Mouse (Mus musculus): ENCODE data around the gene 1700086D15Rik. TPM values are rescaled to one million over a fixed set of nuclear protein-coding genes. Genes with fewer than 3 reads are reported as not detected.
A peak's percentile ranks its signal among the peaks of the same experiment; 100 is the strongest.

1700086D15Rik gene
- not detected in 2 replicates for total RNA-seq (2014; fragmentation: Nextera tagmentation)
- not detected in 2 replicates for total RNA-seq (2017)

DNA sequence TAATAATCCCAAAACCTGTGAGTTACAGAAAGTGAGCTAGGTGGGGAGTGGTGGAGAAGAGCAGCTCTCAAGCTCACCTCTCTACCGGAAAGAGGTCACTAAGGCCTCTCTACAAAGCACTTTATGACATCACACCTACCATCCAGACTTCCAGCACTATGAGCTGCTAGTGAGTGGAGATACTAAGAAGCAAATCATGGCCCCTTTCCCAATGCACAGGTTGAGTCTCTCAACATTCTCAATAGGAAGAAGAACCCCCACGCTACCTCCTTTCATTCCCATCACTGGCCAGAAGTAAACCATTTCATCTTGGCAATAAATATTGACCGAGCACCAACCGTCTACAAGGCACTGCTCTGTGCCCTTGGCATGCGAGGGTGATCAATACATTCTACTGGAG lies at the start of gene 1700086D15Rik:
Gene 1700086D15Rik, minus strand, starts transcription at position 101 of the 400 bp plus-strand sequence.
- ATAC-seq (replicated peaks; ENCODE audit: low FRiP score, low TSS enrichment, poor library complexity, severe bottlenecking) = no peak

DNA sequence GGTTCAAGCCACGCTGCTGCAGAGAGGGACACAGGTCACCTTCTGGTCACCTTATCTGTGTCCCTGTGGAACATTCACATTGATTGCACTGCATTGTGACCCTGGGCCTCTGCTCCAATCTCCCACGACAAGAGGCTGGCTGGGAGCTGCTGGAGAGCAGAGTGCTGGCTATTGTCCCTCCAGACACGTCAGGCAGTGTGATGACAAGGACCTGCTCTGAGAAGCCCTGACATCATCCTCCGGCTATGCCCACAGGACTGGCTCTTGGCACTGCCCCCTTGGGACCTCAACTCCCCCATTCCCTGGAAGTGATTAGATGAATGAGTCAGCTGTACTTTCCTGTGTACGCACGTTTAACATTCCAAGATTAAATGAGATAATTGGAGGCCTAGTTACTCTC lies 49.8 kb upstream of the 1700086D15Rik start:
- no peak for ATAC-seq (replicated peaks; ENCODE audit: low FRiP score, low TSS enrichment, poor library complexity, severe bottlenecking)

DNA sequence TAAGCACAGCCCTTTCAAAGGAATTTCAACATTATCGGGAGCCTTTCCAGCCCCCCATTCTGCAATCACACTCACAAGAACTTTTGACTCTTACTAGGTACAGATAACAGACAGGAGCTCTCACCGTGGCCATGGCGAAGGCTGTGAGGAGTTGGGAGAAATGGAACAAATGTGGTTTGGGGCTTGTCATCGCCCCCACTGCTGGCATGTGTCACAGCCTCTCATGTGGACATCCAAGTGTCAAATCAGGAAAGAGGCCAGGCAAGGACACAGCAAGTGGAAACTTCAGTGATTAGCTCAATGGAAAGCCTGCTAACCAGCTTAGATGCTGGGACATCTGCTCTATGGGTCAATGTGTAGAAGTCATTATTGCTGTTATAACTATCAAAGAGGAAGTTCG lies 45.6 kb upstream of the 1700086D15Rik start:
- no peak for ATAC-seq (replicated peaks; ENCODE audit: low FRiP score, low TSS enrichment, poor library complexity, severe bottlenecking)

DNA sequence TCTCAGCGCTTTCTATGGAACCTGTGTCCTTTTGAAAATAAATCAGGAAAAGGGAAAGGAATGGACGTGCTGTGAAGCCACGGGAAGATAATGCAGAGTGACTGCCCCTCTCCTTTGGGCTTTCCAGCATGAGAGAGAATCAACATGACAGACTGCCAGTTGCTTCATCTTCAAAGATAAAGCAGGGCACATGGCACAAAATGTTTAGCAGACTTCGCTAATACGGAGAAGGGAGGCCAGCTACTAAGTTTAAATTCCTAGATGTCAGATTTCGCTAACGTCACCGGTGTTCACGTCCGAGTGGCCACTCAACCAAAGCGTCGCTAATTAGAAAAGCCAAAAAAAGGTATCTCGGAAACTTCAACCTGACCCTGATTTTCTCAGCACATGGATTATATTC lies 45.0 kb upstream of the 1700086D15Rik start:
- ATAC-seq (replicated peaks; ENCODE audit: low FRiP score, low TSS enrichment, poor library complexity, severe bottlenecking) = no peak

DNA sequence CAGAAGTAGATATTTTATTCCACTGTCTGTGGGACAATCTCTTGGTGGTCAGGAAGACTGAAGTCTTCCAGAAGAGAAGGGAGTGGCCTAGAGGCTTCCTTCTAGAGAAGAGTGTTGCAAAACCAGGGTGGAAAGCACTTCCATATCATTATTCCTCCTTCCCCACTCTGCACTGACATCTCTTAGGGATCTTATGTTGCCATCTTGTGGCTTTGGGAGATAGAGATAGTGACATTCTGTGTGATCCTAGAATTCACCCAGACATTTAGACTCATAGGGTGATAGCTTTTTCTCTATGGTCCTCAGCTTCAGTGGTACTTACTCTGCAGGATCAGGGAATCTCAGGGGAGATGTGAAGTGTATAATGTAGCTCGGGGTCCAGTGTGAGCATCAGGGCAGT lies 43.3 kb upstream of the 1700086D15Rik start:
- no peak for ATAC-seq (replicated peaks; ENCODE audit: low FRiP score, low TSS enrichment, poor library complexity, severe bottlenecking)

DNA sequence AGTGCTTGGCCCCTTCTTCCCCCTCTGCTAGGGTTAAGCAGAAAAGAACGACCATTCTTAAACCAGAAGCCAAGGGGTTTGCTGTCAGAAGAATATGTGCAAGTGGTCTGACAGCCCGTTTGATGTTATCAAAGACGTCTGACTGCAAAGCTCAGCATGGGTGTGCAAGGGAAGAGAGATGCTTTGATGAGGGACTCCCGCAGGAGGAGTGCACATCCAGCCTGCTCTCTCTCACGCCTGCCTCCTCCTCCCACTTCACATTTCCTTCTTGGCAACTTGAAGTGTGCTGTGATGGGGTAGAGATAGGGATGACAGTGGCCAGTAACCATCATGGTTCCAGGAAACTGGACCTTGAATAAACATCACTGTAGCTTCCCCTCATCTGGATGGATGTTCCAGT lies 42.5 kb upstream of the 1700086D15Rik start:
- ATAC-seq (replicated peaks; ENCODE audit: low FRiP score, low TSS enrichment, poor library complexity, severe bottlenecking) = no peak

DNA sequence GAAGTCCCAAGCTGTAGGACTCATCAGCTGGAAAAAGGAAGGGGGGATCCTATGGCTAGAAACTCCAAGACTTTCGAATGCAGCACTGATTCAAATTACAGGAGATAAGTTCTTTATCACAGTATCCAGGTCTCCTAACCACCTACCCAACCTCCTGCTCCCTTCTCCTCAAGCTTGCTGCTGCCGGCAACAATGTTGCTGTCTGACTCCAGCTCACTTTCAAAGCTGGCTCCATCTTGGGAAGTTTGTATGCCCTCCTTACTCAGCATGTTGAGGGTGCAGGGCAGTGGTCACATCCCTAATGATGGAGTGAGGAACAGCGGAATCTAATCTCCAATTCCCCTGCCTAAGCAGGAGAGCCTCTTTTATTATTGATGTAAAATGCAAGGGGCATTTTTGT lies 38.3 kb upstream of the 1700086D15Rik start:
- ATAC-seq (replicated peaks; ENCODE audit: low FRiP score, low TSS enrichment, poor library complexity, severe bottlenecking) = no peak

DNA sequence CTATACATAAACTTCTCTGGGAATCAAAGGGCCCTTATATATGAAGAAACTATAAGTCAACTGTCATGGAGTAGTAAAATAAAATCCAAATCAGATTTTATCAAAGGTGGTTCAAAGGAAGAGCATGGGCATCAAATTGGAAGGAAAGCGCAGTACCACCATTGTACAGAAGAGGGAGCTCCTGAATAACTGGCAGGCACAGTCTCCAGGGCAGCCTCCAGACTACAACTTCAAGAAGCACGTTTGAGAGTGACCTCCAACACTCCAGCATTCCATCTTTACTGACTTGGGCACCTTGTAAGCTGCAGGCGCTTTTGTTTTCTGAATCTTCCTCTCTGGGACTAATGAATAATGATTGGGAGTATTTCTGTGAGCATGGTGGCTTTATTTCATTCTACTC lies 37.6 kb upstream of the 1700086D15Rik start:
- ATAC-seq (replicated peaks; ENCODE audit: low FRiP score, low TSS enrichment, poor library complexity, severe bottlenecking) = peak; percentile 71; the same call in 1 of the 2 replicates

DNA sequence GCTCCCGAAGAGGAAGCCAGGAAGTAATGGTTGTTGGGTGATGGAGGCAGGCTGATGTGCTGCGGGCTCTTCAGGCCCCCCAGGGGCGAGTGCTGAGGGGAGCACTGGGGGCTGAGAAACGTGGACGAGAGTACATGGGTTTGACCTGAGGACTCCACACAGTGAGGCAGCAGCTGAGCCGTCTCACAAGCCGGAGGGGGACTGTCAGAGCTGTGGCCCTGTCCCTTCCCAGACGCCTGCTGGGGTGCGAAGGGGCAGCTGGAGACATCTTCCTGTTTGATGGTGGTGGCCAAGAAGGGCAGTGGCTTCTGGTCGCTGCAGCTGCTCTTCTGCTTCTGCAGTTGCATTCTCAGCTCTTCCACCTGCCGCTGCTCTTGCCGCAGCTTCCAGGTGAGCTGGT lies 27.3 kb upstream of the 1700086D15Rik start:
- no peak for ATAC-seq (replicated peaks; ENCODE audit: low FRiP score, low TSS enrichment, poor library complexity, severe bottlenecking)

DNA sequence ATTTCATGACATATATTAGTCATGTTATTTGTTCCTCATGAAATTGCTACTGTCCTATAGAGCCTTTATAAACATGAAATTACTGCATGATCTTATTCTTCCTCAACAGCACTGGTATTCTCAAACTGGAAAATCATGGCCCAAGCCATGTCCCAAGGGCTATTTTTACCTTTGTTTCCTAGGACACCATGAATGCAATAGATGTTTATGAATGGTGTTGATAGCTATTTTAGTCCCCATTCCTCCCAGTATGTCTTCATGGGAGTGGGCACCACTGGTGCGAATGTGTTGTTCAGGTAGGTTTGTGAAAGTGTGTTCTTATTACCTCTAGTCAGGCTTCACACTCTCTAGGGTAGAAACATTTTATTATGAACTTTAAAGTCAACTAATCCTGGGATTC lies 25.4 kb upstream of the 1700086D15Rik start:
- no peak for ATAC-seq (replicated peaks; ENCODE audit: low FRiP score, low TSS enrichment, poor library complexity, severe bottlenecking)

DNA sequence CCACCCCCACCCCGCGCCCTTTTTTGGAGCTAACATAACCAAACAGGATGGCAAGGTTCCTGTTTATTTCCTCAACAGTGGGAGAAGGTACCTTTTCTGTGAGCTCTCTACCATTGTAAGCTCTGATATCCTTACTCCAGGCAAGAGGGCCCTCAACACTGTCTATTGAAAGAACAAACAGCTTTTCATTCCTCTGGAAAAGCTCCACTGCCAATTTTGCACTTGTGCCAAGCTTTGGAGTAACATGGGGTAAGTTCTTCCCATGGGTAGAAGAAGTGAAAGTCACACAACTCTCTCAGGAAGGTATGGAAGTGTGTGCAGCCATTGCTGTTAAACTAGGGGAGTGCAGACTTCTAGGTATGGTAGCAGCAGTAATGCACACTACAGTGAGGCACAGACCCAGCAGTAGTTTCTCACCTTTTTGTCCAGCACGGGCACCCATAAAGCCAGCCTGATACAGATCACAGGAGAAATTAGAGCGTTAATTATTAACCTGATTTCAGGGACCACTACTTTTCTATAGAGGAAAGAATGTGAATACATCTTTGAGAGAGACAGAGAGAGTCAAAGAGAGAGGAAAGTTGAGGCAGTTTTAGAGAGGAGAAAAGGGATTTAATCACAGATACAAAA lies 10.5 kb upstream of the 1700086D15Rik start:
- ATAC-seq (replicated peaks; ENCODE audit: low FRiP score, low TSS enrichment, poor library complexity, severe bottlenecking) = no peak

DNA sequence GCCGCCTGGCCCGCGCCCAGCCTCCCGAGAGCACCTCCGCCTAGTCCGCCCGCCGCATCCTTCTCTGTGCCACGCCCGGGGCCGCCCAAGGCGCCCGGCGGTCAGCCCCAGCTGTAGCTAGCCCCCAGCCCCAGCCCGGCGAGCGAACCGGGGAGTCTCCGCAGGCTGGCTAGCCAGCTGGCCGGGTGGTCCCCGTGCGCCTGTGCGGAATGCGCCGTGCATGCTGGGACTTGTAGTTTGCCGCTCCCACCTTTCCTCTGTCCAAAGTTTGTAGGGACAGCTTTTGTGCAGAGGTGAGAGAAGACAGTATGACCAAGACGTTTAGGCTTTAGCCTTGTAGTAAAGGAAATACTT lies 3.1 kb upstream of the 1700086D15Rik start, which contains the start of gene Arhgap44:
Gene Arhgap44, minus strand, starts transcription at position 195 of the 354 bp plus-strand sequence.
- no peak for ATAC-seq (replicated peaks; ENCODE audit: low FRiP score, low TSS enrichment, poor library complexity, severe bottlenecking)

DNA sequence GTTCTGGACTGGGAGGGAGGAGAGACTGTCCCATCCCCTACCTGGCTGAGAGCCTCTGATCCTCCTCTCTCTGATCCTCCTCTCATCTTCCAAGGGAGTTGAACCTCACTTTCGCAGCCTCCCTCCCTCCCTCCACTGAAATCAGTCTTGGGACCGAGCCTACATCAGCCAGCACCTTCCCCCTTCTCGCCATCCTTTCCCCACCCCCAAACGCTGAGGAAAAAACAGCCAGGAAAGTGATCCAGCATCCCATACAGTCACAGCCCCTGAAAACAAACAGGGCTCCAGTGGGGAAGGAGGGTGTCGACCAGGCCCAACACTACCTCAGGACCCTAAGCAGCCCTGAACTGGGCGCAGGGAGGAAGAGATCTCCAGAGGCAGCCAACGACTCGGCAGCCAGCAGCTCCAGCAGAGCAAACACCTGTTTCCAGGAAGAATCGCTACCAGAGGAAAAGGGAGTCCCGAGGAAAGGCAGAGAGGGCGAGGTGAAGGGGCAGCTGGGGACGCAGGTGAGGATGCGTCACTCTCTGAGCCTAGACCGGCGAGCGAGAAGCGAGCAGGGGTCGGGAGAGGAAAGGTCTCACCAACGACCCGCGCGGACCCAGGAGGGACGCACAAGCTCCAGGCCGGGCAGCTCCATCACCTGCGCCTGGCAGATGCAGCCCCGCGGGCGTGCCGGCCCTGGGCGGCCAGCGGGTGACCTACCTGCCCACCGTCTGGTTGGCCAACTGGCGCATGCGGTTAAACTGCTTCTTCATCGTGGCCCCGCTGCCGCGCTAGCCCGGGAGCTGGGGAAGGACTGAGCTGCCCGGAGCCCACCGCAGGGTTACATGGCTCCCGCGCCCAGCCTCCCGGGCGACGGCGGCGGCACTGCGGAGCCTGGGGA lies 2.4 kb upstream of the 1700086D15Rik start:
- no peak for ATAC-seq (replicated peaks; ENCODE audit: low FRiP score, low TSS enrichment, poor library complexity, severe bottlenecking)

DNA sequence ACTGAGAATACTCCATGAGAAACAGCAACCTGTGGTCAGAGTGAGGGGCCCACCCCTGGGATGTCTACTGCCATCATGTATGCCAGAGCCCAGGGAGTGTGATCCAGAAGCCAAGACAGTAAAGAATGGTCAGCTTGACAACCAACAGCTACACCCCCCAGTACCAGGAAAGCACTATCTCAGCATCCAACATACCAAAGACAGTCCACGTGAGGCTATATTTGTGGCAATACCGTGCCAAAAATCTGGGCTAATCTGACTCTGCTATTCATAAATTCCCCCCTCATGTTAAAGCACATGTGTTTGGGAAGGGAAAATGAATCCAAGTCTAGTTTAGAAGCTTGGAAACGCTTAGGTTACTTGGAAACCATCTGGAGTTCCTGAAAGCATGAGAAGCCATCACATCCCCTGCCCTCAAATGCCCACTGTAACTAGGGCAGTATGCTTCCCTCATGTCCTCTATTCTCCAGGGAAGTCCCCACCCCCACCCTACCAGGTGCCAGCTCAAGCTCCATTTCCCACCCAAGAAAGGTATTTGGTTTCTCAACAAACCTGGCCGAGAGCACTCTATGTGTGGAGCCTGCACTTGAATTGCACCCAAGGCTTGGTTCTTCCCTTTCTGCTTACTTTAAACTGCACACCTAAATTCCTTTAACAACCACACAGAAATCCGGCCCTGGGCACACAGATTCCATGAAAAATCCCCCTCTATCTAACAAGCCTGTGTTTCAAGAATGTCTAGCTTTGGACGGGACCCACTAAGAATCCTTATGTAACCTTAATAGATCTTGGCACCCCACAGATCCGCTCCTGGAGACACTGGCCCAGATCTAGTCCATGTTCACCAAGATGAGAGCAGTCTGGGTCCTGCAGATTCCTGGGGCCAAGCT lies 1.5 kb upstream of the 1700086D15Rik start:
- ATAC-seq (replicated peaks; ENCODE audit: low FRiP score, low TSS enrichment, poor library complexity, severe bottlenecking) = no peak

DNA sequence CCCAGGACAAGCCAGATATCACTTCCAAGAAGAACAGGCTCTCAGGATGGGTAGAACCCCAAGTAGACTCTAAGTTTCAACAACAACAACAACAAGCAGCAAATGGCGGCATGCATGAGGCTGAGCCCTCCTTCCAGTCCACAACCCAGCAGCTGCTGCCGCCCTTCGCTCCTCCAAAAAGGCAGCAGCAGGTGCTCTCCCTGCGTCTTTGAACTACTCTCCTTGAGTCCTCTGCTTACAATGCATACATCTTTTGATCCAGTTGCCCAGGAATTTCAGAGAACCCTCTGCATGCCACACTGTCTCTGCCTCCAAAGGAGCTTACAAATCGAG lies 1.1 kb downstream of the 1700086D15Rik start:
- ATAC-seq (replicated peaks; ENCODE audit: low FRiP score, low TSS enrichment, poor library complexity, severe bottlenecking) = no peak

DNA sequence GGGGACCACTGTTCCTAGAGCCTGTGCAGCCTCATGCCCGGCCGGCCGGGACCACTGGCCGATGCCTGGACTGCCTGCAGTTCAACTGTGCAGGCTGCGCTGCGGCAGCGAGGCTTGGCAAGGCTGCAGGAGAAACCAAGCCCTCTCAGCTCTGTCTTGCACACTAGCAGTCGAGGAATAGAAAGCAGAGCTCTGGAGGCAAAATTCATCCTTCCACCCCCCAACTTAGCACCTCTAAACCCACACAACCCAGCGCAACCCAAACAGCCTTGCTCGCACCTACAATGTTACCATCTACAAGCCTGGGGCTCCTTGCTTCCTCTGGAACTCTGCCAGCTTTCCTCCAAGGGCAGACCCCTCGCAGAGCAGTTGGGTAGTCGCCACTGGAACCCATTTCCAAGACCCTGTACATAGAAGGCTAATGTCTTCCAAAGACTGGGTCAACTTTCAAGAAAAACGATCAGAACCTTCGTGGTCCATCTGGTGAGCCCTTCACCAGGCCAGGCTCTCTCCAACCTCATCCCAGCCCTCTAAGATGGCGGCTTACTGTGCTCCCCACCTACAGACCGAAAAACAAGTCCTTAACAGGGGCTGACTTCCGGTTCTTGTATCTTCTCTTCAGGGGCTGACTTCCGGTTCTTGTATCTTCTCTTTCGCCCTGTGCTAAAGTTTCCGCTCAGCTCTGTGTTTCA lies 1.6 kb downstream of the 1700086D15Rik start:
- no peak for ATAC-seq (replicated peaks; ENCODE audit: low FRiP score, low TSS enrichment, poor library complexity, severe bottlenecking)

DNA sequence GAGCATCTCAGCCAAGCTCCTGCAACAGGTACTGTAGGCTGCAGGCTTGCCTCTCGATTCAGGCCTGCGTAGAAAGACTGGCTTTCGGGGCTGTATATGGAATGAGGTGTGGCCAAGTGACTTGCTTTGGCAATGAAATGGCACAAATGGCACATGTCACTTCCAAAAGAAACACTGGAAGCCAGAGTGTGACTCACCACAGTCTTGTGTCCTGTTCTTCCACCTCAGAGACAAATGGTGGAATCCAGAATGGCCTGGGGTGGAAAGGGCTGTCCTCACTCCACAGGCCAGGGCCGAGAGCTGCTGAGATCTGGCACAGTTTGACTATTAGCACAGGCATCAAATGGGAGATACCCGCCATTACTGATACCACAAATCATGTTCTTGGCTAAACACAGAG lies 6.7 kb downstream of the 1700086D15Rik start:
- no peak for ATAC-seq (replicated peaks; ENCODE audit: low FRiP score, low TSS enrichment, poor library complexity, severe bottlenecking)

DNA sequence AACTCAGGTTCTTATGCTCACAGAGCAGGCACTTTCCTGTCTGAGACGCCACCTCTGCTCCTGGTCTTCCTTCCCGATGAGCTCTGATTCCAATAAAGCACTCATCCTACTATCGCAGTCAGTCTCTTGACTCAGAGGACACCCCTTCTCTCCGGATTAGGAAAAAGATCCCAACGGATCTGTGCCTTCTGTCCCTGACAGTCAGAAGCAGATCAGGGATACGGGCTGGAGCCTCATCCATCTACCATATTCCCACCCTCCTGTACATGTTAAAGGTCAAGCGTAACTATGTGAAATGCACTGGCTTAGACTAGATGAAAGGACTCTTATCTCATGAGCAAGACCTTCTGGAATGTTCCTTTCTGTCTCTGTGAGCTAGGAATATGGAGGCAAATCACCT lies 11.2 kb downstream of the 1700086D15Rik start:
- no peak for ATAC-seq (replicated peaks; ENCODE audit: low FRiP score, low TSS enrichment, poor library complexity, severe bottlenecking)

DNA sequence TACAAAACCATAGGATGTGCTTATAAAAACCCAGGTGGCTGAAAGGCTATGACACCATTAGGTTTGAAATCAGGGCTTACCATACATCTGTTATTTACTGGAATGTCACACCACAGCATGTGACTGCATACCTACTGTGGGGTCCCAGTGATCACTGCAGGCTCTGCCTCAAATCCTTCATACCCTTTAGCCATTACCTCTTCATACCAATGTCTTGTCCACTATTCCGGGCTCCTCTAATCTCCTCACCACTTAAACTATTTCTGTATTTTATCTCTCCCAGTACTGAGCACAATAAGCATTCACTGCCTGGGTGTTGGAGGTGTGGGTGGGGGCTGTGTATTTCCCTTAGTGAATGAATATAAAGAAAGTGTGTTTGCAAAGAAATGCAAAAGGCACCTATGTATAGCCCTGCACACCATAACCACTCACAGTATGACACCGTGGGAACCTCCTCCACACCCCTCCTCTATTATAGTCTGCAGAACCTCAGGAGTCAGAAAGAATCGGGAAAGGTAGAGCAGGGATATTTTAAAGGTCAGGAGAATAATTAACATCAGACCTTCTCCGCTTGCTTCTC lies 16.8 kb downstream of the 1700086D15Rik start:
- ATAC-seq (replicated peaks; ENCODE audit: low FRiP score, low TSS enrichment, poor library complexity, severe bottlenecking) = no peak

Data from megakaryocyte-erythroid progenitor cell, adult 5-6 weeks (primary cell).